Mouse (Mus musculus) bone marrow macrophage, adult 2 months (primary cell): ENCODE results near the gene Spire2.

ENCODE experiments used
- CTCF ChIP-seq: IDR thresholded peaks from 2 replicates; pipeline ENCODE4 v1.5.1; 2012; ENCODE audit warnings: low read depth, mild to moderate bottlenecking, low read length, moderate library complexity
- POLR2A ChIP-seq: IDR thresholded peaks from 2 replicates; pipeline ENCODE4 v1.6.1; 2012; ENCODE audit warnings: mild to moderate bottlenecking, low read depth, low read length, borderline replicate concordance

DNA sequence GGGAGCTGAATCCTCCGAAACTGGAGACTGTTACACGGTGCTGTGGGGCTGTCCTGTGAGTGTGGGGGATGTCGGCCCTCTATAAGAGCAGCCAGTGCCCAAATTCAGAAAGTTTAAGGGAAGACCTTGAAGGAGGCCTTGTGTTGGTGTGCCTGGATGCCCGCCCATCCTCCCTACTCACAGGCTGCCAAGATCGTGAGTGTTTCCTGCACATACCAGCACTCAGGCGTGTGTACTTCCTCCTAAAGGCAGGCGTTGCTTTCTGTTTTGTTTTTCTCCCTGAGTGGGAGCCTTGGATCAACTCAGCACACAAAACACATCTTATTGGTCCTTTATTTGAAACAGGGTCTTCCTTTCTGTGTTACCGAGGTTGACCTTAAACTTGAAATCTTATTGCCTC, 9.7 kb downstream of the Spire2 start:
- TF ChIP-seq CTCF (no peak), POLR2A (no peak)
